Mouse (Mus musculus): ENCODE measurements at regions not wholly inside any gene's neighbourhood (a gene's known extent, or its start where the extent isn't known, plus 50 kb on each side); places are given as distances from the start of the nearest gene placed in this dataset.
A peak's percentile ranks its signal among the peaks of the same experiment; 100 is the strongest.
"Not testable (repeated sequence)": the region's sequence is repeated elsewhere in the genome, so short reads cannot be mapped to it uniquely, and the experiment has no call there.

- intact Hi-C loops (cut with DNase I), result no loop called here
- DNase-seq, result no peak
Observed at GRCm38 (mm10) chr10:15046285-15046684, 328.3 kb upstream of the Gje1 start.

DNA sequence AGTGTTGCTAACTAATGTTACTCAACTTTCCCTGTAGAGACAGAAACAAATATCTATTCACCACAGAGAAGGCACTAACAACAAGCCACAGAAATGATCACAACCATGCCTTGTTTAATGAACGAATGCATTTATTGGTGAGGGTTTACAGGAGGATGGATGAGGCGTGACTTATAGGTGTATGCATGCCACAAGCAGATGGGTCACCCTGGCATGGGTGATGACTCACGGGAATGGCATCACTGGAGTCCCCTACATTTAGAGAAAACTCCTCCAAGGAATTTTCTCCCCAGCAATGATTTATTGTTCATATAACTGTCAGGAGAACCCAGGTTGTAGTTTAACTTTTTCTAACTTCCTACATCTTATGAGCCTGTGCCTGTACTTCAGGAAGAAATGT is 319.6 kb upstream of the Gje1 start:
- intact Hi-C loops (cut with DNase I), result no loop called here
- DNase-seq, result no peak

DNA sequence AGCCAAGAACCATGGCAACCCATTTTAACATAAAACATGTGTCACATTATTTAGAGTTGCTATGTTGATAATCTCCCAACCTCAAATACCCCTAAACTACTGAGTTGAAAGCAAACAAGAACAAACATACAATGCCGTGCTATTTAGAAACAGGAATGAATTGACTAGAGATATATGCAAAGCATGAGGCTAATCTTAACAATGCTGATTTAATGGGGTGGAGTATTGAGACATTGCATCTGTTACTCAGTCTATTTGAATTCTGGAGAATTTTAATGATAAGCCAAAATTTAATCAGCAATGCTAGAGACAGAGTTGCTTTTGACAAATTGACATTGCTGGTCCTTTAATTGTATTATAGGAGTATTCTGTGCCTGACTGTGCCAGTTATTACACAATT is 313.5 kb upstream of the Gje1 start:
- no peak for DNase-seq
- intact Hi-C loops (cut with DNase I), result no loop called here

DNA sequence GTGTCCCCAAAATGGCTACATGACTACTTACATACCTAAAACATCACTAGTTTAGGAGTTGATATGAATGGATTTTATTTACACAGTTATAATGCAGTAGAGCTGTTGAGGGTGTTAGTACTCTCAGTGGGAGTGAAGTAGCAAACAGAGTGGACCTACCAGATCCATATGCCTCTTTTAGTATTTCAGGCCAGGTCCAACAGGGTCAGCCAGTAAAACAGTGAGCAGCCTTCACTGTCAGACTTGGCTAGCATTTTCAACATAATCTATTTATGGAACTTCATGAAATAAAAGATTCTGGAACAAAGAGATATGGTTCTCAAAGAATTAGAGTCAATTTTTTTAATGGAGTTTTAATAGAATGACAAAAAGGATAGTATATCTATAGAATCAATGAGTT is 311.1 kb upstream of the Gje1 start:
- DNase-seq, result no peak
- intact Hi-C loops (cut with DNase I), result no loop called here

GRCm38 (mm10) chr10:15013919-15014318 is 295.9 kb upstream of the Gje1 start:
- DNase-seq, result no peak
- intact Hi-C loops (cut with DNase I), result no loop called here

GRCm38 (mm10) chr10:14996374-14996773 is 278.4 kb upstream of the Gje1 start:
- intact Hi-C loops (cut with DNase I), result no loop called here
- DNase-seq, result no peak

- intact Hi-C loops (cut with DNase I), result no loop called here
- no peak for DNase-seq
Observed at GRCm38 (mm10) chr10:14989601-14990140, 271.7 kb upstream of the Gje1 start.

DNA sequence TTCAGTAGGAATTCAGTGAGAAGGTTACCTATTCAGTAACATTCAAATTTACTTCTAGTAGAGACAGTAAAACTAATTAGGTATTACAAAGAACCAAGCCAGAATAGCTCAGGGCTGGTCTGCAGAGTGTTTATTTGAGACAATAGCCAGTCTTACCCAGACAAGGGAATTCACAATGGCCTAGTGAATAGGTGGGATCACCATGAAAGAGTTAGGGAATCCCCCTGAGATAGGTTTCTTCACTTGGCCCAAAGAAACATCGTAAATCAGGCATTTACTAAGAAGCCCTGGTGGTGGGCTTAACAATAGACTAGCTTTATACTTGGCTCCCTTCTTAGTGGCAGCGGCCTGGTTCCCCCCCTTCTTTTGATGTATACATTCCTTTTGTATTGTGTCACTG is 268.6 kb upstream of the Gje1 start:
- intact Hi-C loops (cut with DNase I); DNase-seq: not testable (repeated sequence)

DNA sequence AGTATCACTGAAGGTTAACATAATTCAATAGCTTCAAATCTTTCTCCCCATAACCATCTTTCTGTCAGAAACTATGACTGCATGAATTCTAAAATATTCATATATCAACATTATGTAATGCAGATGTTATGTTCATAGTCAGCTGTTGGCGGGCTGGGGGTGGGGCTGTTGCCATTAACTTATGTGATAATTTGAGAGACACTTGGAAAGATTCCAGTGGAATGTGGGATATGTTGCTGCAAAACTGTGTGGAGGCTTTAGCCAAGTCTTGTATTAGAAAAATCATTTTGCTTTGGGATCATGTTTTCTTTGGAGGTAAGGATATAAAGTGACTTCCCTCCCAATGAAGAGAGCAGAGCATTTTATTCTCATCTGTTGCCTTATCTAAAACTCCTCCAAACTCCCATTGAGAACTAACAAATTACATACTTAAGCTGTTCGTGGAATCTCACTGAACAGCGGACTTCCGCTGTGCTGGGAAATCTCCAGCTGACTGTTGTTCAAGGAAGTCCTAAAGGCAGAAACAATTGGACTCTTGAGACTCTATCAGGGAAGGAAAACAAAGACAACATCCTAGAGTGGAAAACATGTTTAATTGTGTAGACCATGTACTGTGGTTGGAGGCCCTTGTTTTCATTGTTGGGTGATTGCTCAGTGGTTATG is 260.2 kb upstream of the Gje1 start:
- intact Hi-C loops (cut with DNase I), result no loop called here
- peak in 1 of 2 experiments; percentile 7 for DNase-seq

- no peak for DNase-seq
- intact Hi-C loops (cut with DNase I), result no loop called here
Observed at GRCm38 (mm10) chr10:14977268-14978000, 259.4 kb upstream of the Gje1 start.

DNA sequence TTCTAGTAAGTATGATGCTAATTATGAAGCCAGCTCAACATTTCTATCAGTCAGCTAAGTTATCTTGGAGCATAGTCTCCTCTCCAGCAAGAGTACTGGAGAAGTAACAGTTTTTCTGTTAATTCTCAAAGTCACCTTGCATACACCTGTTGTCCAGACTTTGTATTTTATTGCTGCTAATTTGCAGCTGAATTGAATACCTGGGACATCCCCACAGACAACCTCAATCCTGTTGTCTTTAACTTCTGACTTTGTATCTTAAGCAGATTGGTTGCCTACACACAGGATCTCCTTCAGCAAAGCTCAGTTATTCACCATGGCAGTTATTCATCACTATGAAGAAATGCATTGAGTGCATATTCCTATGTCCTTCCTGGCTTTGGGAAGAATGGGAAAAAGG is 251.7 kb upstream of the Gje1 start:
- intact Hi-C loops (cut with DNase I), result no loop called here
- DNase-seq, result no peak

- no peak for DNase-seq
- intact Hi-C loops (cut with DNase I), result no loop called here
Observed at GRCm38 (mm10) chr10:14967645-14968044, 249.6 kb upstream of the Gje1 start.

- intact Hi-C loops (cut with DNase I); DNase-seq: not testable (repeated sequence)
Observed at GRCm38 (mm10) chr10:14966771-14967170, 248.8 kb upstream of the Gje1 start.

GRCm38 (mm10) chr10:14952899-14953478 is 235.0 kb upstream of the Gje1 start:
- no peak for DNase-seq
- intact Hi-C loops (cut with DNase I), result no loop called here

- intact Hi-C loops (cut with DNase I), result no loop called here
- no peak for DNase-seq
Observed at GRCm38 (mm10) chr10:14941875-14942274, 223.9 kb upstream of the Gje1 start.
